Mouse (Mus musculus) adrenal gland, postnatal 25 days (tissue): ENCODE data around the gene Dpf3. TPM values are rescaled to one million over a fixed set of nuclear protein-coding genes. Genes with fewer than 3 reads are reported as not detected.

Experiments
- DNase-seq: peaks from one replicate; pipeline ENCODE4 v3.0.0; 2021; ENCODE audit warnings: mixed read lengths
- total RNA-seq: library from RNA; stranded (reverse); gene quantifications from 2 replicates; pipeline ENCODE4 v1.2.3, GENCODE M21; 2021

Dpf3 gene
- total RNA-seq, 1 experiment from 2014 or later: 11.3 TPM

DNA sequence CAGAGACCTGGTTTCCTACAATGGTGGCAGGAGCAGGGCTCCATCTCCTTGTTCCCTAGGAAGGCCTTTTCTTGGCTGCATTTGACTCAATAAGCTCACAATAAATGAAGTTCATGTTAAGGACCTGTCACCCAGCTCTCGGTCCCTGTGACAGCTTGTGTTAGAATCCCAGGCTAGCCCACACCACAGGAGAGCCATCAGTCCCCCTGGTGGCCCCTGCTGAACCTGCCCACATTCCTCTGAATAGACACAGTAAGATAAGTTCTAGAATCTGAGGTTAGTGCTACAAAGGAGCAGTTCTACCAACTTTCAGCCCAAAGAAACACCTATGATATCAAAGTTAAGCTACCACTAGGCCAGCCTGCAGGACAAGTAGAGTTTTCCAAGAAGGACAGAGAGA is 149.2 kb downstream of the Dpf3 start:
- no peak for DNase-seq

DNA sequence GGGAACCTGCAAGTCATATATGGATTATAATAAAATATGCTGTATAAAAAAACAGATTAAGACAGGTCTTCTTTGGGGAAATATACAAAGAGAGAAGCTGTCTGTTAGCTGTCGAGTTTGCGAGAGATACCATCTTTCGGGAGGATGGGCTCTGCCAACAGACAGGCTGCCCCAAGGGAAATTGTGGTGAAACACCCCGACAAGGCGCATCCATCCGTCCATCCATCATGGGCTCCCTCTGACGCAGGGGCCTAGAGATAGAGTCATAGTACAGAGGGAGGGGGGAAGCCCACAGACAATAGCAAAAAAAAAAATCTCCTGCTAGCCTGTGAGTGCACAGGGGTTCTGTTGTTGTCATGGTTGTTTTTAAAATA is 149.8 kb downstream of the Dpf3 start:
- DNase-seq: no peak

DNA sequence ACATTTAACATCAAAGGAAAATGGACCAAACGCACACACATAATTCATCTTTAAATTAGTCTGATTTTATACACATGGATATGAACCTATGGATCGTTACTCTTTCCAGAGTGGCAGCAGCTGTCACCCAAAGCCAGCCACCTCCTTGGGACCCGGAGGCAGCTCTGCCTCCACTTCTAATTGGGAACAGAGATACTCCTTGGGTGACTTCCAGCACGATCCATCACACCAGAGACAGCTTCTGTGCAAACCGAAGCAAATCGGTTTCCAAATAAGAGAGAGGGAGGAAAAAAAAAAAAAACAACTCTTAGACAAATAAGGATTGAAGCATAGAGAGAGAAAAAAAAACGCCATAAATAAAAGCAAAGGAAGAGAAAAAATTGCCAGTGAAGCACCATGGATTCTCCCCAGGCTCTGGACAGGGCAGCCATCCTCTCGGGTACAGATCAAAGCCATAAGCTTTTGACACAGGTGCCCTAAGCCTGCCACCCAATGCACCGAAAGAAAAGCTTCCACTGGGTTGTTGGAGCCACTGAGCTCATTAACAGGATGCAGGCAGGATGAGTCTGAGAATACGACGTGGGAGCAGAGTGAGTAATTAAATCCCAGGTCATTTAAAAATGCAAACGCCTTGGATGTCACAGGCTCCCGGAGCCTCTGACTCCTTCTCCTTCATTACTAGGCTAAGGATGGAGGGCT is 150.3 kb downstream of the Dpf3 start:
- DNase-seq: no peak

GRCm38 (mm10) chr12:83330056-83330455 is 157.5 kb downstream of the Dpf3 start:
- no peak for DNase-seq

- DNase-seq: peak; percentile 89
Observed at GRCm38 (mm10) chr12:83328899-83329298, 158.6 kb downstream of the Dpf3 start.

GRCm38 (mm10) chr12:83328491-83328890 is 159.0 kb downstream of the Dpf3 start:
- no peak for DNase-seq

- DNase-seq: no peak
Observed at GRCm38 (mm10) chr12:83327451-83327850, 160.1 kb downstream of the Dpf3 start.

GRCm38 (mm10) chr12:83320725-83321124 is 166.8 kb downstream of the Dpf3 start:
- DNase-seq: no peak

- DNase-seq: peak; percentile 30
Observed at GRCm38 (mm10) chr12:83317646-83318443, 169.7 kb downstream of the Dpf3 start.

DNA sequence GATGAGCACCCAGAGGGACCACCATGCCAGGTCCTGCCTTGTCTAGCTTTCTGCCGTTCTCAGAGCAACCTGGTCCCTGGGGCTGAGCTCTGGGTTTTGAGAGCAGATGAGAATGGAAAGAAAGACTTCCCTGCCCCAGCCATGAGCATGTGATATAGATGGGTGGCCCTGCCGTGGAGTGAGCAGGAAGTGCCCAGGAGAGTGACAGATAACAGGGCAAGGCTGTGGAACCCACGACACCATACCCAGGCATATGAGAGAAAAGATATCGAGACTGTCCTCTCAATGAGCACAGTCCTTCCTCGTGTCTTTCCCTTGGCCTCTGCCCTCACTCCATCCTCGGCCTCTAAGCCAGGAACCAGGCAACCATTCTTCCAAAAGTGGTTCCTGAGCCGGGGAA is 172.8 kb downstream of the Dpf3 start:
- no peak for DNase-seq

DNA sequence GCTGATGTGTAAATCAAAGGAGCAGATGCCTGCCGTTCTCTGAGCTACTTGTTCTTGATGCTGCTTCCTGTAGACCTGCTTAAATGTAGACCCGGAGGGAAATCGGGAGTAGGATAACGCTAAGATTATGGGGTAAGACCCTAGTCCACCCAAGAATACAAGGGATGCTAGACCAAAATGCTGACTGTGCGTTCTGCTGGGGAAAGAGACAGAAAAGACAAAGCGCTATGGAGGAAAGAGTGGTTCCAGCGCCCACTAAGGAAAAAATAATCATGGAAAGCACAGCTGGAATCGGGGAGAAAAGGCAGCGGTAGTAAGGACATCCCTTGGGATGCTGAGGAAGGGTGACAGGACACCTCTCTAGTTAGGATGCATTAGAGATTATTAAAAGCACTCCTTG is 174.7 kb downstream of the Dpf3 start:
- DNase-seq: no peak

- DNase-seq: no peak
Observed at GRCm38 (mm10) chr12:83310567-83310966, 176.9 kb downstream of the Dpf3 start.

- no peak for DNase-seq
Observed at GRCm38 (mm10) chr12:83309031-83309804, 178.3 kb downstream of the Dpf3 start.

DNA sequence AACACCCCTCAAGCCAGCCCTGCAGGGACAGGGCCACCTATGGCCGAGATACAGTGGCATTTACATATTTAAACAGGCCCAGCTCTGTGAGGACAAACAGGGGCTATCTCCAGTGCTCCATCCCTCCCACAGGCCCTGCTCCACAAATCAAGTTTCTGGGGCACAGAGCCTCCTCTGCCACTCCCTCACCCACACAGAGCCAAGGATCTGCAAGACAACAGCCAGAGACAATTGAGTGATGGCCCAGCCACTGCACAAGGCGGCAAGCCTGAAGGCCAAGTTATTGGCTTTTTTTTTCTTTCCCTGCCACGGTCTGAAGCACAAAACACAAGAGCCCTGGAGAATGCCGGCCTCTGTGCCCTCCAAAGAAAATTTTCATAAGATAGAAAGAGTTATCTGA is 178.9 kb downstream of the Dpf3 start:
- DNase-seq: no peak

DNA sequence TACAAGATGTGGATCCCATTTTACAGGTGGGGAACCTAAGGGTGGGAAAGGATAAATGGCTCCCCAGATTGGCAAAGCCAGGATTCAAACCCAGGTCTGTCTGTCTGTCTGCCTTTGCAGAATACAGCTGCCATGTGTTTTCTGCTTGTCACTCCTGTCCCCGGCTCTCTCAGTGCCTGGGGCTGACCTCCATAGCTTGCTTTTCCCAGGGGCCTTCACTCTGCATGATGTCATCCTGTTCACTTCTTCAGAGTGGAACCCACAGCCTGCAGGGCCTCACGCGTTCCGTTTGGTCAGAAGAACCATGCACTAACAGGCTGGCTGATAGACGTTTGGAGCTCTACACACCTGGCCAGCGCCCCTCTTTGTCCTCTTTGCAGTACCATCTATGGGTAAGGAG is 184.3 kb downstream of the Dpf3 start:
- DNase-seq: no peak

DNA sequence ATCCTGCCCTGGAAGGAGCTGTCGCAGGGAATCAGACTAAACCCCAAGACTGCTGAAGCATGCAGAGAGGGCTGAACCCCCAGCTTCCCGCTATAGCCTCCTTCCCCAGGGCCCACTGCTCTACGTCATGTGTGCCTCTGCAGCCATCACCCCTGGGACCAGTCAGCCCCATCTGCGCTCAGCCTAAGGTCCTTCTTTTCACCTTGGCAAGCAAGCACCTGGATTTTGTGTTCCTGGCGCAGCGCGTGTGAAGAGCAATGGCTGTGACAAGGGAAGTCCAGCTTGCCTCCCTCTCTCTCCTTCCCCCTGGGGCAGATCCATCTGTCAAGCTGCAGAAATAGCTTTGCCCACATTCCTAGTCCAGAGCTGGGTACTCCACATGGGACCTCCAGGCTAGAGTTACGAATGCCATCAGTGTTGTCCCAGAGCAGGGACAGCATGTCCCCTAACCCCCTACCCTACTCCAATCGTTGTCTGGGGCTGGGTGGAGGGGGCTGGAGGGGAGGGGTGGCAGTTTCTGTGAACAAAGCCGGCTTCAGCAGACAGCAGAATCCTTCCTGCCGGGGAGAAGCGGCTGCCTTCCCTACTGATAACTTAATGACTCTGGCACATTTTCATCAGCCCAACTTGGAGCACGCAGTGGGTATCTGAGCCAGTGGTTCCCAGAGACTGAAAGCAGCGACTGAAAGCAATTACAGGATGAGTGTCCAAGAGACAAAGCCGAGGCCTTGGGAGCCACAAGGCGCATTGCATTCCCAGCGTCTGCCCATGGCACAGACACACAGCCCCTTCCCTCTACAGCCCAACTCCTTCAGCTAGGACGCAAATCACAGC is 185.0 kb downstream of the Dpf3 start:
- DNase-seq: no peak

DNA sequence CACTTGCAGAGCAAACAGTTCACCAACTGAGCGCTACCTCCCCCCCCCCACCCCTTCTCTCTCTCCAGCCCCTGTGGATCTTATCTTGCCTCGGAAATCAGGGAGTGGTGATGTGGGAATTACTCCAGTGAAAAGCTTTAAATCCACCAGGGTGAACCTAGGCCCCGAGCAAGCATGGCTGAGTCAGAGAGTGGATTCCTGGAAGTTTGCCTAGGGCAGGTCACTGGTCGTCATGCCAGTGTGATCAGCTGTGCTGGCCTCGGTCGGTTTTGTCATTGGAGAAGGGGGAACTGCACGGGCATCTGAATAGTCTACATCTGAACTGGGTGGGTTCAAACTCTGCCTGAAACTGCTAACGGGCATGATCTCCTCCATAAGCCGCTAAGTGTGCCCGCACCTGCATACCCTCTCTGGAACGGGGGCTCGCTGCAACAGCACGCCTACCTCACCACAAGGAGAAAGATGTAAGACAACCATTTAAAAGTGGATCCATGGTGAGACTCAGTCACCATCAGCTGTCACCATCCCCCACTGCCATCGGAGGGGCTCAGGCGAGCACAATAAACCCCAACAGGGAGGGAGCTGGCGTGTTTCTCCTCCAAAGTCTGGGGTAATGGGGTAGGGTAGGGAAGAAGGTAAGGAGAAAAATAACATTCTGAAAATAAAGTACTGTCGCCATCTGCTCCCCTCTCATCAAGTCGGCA is 185.7 kb downstream of the Dpf3 start:
- DNase-seq: peak; percentile 74

DNA sequence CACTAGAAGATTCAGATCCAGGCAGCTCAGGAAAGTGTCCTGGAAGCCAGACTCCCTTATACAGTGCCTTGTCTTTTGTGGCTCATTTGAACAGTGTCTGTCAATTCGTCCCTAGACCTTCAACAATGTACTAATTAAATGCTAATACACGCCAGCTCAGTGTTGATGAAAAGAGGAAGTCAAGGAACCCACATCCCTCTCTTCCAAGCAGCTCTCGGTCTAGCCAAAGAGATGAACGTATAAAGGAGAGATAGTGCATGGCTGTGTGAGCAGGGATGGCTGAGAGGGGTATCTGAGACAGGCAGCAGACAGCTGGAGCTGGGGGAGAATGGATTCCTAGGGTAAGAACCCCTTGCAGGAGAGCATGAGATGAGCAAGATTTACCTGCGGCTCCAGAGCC is 189.2 kb downstream of the Dpf3 start:
- no peak for DNase-seq

DNA sequence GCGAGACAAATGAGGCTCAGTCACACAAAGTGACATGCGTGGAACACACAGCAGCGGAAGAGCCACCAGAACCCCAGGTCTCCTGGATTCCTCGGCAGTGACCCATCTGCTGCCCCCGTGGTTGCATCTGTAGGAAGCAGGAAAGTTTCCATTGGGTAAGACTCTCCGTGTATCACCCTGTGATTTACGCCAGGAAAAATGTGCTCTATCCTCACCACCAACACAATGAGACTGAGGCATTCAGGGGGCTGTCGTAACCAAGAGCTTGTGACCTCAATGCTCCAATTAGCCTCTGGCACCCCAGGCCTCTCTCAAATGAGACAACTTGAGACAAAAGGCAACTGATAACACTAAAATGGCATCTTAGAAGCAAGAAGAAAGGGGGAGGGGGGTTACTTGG is 192.5 kb downstream of the Dpf3 start:
- DNase-seq: no peak

GRCm38 (mm10) chr12:83291915-83292314 is 195.6 kb downstream of the Dpf3 start:
- DNase-seq: no peak
